Mouse (Mus musculus): ENCODE data around the gene Cdkal1. TPM values are rescaled to one million over a fixed set of nuclear protein-coding genes. Genes with fewer than 3 reads are reported as not detected.

The Cdkal1 gene
- polyA plus RNA-seq, 1 experiment: 5.1 TPM

DNA sequence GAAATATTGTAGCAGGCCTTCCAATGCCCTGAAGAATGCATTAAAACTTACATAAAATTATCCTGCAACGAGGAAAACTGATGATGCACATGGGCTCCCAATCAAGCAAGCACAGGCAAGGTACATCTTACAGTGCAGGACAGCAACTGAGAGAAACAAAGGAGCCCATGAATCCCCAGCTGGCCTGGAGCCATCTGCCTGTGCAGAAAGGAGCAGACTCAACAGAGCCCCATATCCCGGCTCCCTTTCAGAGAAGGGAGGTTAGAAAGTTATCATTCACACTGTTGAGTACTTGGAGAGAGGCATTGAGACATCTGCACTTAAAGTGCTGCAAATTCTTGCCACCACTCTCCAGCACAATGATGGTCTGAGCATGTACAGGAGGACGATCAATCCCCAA, 296.3 kb downstream of the Cdkal1 start:
- Histone ChIP-seq H3ac (ENCODE audit: control insufficient read depth, insufficient read length, low read depth) (no peak overlapping the region), H3K4me3 (ENCODE audit: insufficient read depth, poor library complexity, severe bottlenecking) (no peak overlapping the region), H3K79me3 (ENCODE audit: low read depth) (no peaks in the 10 kb centered on the region), H3K79me2 (ENCODE audit: control insufficient read depth, insufficient read depth) (no peaks in the 10 kb centered on the region), H3K36me3 (ENCODE audit: control insufficient read depth, insufficient read depth) (no peaks in the 10 kb centered on the region), H3K27me3 (ENCODE audit: control insufficient read depth, insufficient read depth, insufficient read length) (no peaks in the 10 kb centered on the region)
- TF ChIP-seq USF1 (IDR thresholded peaks at IDR 0.05; ENCODE audit: low read depth) (no peak), FOSL1 (IDR thresholded peaks at IDR 0.05; ENCODE audit: insufficient read depth, low read length, poor library complexity, severe bottlenecking) (no peak), MYOG (IDR thresholded peaks at IDR 0.05; ENCODE audit: control insufficient read depth, extremely low read depth, insufficient read length) (no peak), MAX (IDR thresholded peaks at IDR 0.05) (no peak), CTCF (IDR thresholded peaks at IDR 0.05; ENCODE audit: control insufficient read depth, insufficient read depth, insufficient read length) (no peak), MYOD1 (IDR thresholded peaks at IDR 0.05; ENCODE audit: control insufficient read depth, insufficient read length, low read depth) (no peak), CEBPB (IDR thresholded peaks at IDR 0.05; ENCODE audit: low read depth) (no peak)

DNA sequence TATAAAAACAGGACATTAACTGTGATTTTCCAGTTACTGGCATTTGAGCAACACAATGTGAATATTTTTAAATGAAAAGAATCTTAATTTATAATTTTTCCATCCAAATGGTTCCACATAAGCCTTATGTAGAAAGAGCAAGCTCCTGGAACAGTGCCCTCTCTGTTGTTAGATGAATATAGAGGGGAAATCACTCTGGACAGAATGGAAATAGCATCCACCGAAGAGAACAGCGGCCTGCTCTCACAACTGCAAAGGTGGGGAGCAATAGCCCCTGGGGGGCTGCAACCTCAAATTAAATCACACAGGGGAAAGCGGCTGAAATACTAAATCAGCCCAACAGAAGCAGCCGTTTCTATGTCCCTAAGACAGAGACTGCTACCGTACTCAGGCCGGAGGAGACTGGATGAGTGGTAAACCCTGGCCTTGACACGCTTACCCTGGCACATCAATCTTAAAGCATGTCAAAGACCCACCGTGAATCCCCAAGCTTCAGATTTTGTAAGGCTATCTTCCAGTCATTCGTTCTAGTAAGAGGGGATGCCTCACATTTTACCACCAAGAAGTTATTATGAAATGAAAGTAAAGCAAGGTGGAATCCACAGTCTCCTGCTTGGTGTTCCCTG, 300.2 kb downstream of the Cdkal1 start:
- TF ChIP-seq USF1 (IDR thresholded peaks at IDR 0.05; ENCODE audit: low read depth) (no peak), FOSL1 (IDR thresholded peaks at IDR 0.05; ENCODE audit: insufficient read depth, low read length, poor library complexity, severe bottlenecking) (no peak), CEBPB (IDR thresholded peaks at IDR 0.05; ENCODE audit: low read depth) (no peak), CTCF (IDR thresholded peaks at IDR 0.05; ENCODE audit: control insufficient read depth, insufficient read depth, insufficient read length) (no peak), MYOD1 (IDR thresholded peaks at IDR 0.05; ENCODE audit: control insufficient read depth, insufficient read length, low read depth) (no peak), MYOG (IDR thresholded peaks at IDR 0.05; ENCODE audit: control insufficient read depth, extremely low read depth, insufficient read length) (no peak), MAX (IDR thresholded peaks at IDR 0.05) (no peak)
- Histone ChIP-seq H3ac (ENCODE audit: control insufficient read depth, insufficient read length, low read depth) (no peak overlapping the region), H3K4me3 (ENCODE audit: insufficient read depth, poor library complexity, severe bottlenecking) (no peak overlapping the region), H3K79me3 (ENCODE audit: low read depth) (no peaks in the 10 kb centered on the region), H3K36me3 (ENCODE audit: control insufficient read depth, insufficient read depth) (no peaks in the 10 kb centered on the region), H3K79me2 (ENCODE audit: control insufficient read depth, insufficient read depth) (no peaks in the 10 kb centered on the region), H3K27me3 (ENCODE audit: control insufficient read depth, insufficient read depth, insufficient read length) (no peaks in the 10 kb centered on the region)

DNA sequence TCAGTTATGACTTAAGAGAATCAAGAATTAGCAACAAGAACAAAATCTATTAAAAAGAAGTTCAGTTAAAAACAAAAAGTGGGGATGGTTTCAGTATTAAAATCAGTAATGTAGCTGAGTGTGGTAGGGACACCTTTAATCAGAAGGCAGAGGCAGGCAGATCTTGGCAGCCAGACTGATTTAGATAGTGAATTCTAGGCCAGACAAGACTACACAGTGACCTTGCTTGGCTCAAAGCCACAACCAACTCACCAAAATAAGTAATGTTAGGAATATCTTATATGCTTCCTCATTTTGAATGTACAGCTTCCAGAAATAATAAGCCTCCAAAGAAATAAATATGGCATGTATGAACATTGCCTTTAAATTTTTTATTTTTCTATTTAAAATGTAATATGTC, 301.7 kb downstream of the Cdkal1 start:
- Histone ChIP-seq H3K79me3 (ENCODE audit: low read depth) (no peaks in the 10 kb centered on the region), H3ac (ENCODE audit: control insufficient read depth, insufficient read length, low read depth) (no peak overlapping the region), H3K4me3 (ENCODE audit: insufficient read depth, poor library complexity, severe bottlenecking) (no peak overlapping the region), H3K36me3 (ENCODE audit: control insufficient read depth, insufficient read depth) (no peaks in the 10 kb centered on the region), H3K27me3 (ENCODE audit: control insufficient read depth, insufficient read depth, insufficient read length) (no peaks in the 10 kb centered on the region), H3K79me2 (ENCODE audit: control insufficient read depth, insufficient read depth) (no peaks in the 10 kb centered on the region)
- TF ChIP-seq MYOD1 (IDR thresholded peaks at IDR 0.05; ENCODE audit: control insufficient read depth, insufficient read length, low read depth) (no peak), CEBPB (IDR thresholded peaks at IDR 0.05; ENCODE audit: low read depth) (no peak), FOSL1 (IDR thresholded peaks at IDR 0.05; ENCODE audit: insufficient read depth, low read length, poor library complexity, severe bottlenecking) (no peak), MAX (IDR thresholded peaks at IDR 0.05) (no peak), CTCF (IDR thresholded peaks at IDR 0.05; ENCODE audit: control insufficient read depth, insufficient read depth, insufficient read length) (no peak), MYOG (IDR thresholded peaks at IDR 0.05; ENCODE audit: control insufficient read depth, extremely low read depth, insufficient read length) (no peak), USF1 (IDR thresholded peaks at IDR 0.05; ENCODE audit: low read depth) (no peak)

DNA sequence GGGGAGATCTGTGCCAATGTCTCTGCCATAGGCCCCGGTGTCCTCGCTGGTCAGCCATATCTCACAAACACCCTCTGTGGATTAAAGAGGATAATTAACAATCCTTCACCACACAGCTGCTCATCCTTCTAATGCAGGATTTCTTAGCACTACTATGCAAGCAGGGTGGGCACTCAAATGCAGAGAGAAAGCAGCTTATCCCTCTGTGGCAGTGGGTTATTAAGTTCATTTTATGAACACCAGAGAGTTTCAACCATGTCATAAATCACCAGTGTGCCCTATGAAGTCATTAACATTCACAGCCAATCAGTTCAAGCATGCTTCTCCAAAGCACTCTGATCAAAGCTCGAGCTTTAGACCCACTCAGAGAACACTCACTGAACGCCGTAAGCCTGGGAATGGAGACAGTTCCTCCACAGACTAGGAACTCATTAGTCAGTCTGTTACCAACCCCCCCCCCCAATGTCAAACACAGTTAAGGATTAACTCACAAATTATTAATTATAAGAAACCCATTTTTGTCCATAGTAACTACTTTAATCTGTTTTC, 303.1 kb downstream of the Cdkal1 start:
- no peaks in the 10 kb centered on the region for H3K36me3 ChIP-seq (ENCODE audit: control insufficient read depth, insufficient read depth)
- no peaks in the 10 kb centered on the region for H3K79me2 ChIP-seq (ENCODE audit: control insufficient read depth, insufficient read depth)
- TF ChIP-seq CTCF (IDR thresholded peaks at IDR 0.05; ENCODE audit: control insufficient read depth, insufficient read depth, insufficient read length): no peak
- no peak for TF ChIP-seq MYOG (IDR thresholded peaks at IDR 0.05; ENCODE audit: control insufficient read depth, extremely low read depth, insufficient read length)
- TF ChIP-seq FOSL1 (IDR thresholded peaks at IDR 0.05; ENCODE audit: insufficient read depth, low read length, poor library complexity, severe bottlenecking): no peak
- TF ChIP-seq USF1 (IDR thresholded peaks at IDR 0.05; ENCODE audit: low read depth): no peak
- TF ChIP-seq CEBPB (IDR thresholded peaks at IDR 0.05; ENCODE audit: low read depth): no peak
- TF ChIP-seq MAX (IDR thresholded peaks at IDR 0.05): no peak
- no peak for TF ChIP-seq MYOD1 (IDR thresholded peaks at IDR 0.05; ENCODE audit: control insufficient read depth, insufficient read length, low read depth)
- H3K27me3 ChIP-seq (ENCODE audit: control insufficient read depth, insufficient read depth, insufficient read length): no peaks in the 10 kb centered on the region
- H3ac ChIP-seq (ENCODE audit: control insufficient read depth, insufficient read length, low read depth): no peak overlapping the region
- no peak overlapping the region for H3K4me3 ChIP-seq (ENCODE audit: insufficient read depth, poor library complexity, severe bottlenecking)
- no peaks in the 10 kb centered on the region for H3K79me3 ChIP-seq (ENCODE audit: low read depth)

DNA sequence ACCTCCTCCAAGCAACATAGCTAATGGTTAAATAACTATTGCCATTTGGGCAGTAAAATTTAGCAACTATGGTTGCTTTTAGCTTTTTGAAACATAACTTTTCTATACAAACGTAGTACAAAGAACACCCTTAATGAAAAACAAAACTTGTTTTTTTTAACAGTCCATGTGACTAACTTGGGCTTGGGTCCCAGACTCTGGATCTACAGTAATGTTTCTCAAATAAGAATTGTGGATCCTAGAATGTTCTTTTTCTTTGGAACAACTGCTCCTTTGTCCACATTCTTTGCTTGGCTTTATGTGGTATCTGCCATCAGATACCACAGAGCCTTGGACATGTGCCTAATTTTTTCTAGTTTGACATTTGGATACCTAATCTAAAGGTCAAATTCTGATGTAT, 304.6 kb downstream of the Cdkal1 start:
- TF ChIP-seq MAX (IDR thresholded peaks at IDR 0.05) (no peak), MYOD1 (IDR thresholded peaks at IDR 0.05; ENCODE audit: control insufficient read depth, insufficient read length, low read depth) (no peak), CEBPB (IDR thresholded peaks at IDR 0.05; ENCODE audit: low read depth) (no peak), CTCF (IDR thresholded peaks at IDR 0.05; ENCODE audit: control insufficient read depth, insufficient read depth, insufficient read length) (no peak), FOSL1 (IDR thresholded peaks at IDR 0.05; ENCODE audit: insufficient read depth, low read length, poor library complexity, severe bottlenecking) (no peak), USF1 (IDR thresholded peaks at IDR 0.05; ENCODE audit: low read depth) (no peak), MYOG (IDR thresholded peaks at IDR 0.05; ENCODE audit: control insufficient read depth, extremely low read depth, insufficient read length) (no peak)
- Histone ChIP-seq H3K79me3 (ENCODE audit: low read depth) (no peaks in the 10 kb centered on the region), H3K79me2 (ENCODE audit: control insufficient read depth, insufficient read depth) (no peaks in the 10 kb centered on the region), H3ac (ENCODE audit: control insufficient read depth, insufficient read length, low read depth) (no peak overlapping the region), H3K4me3 (ENCODE audit: insufficient read depth, poor library complexity, severe bottlenecking) (no peak overlapping the region), H3K36me3 (ENCODE audit: control insufficient read depth, insufficient read depth) (no peaks in the 10 kb centered on the region), H3K27me3 (ENCODE audit: control insufficient read depth, insufficient read depth, insufficient read length) (no peaks in the 10 kb centered on the region)
